Mouse (Mus musculus) gastrocnemius, adult 18-20 months (tissue): ENCODE results near the gene Mia2. TPM values are rescaled to one million over a fixed set of nuclear protein-coding genes. Genes with fewer than 3 reads are reported as not detected.
"Not testable (repeated sequence)": the region's sequence is repeated elsewhere in the genome, so short reads cannot be mapped to it uniquely, and the experiment has no call there.

Experiments used
- DNase-seq: peaks from one replicate; pipeline ENCODE4 v3.0.0; 2021; ENCODE audit warnings: low spot score
- microRNA-seq: library from miRNA; unstranded; fragments of <30 nt; microRNA quantifications from one replicate; pipeline ENCODE4 v1.2.0, GENCODE M21; 2021
- total RNA-seq, 2 experiments: library from RNA; stranded (reverse); gene quantifications; 2 replicates each; pipeline ENCODE4 v1.2.3; 2021

The Mia2 gene
- total RNA-seq, 2 experiments from 2014 or later: 104 to 118 TPM

DNA sequence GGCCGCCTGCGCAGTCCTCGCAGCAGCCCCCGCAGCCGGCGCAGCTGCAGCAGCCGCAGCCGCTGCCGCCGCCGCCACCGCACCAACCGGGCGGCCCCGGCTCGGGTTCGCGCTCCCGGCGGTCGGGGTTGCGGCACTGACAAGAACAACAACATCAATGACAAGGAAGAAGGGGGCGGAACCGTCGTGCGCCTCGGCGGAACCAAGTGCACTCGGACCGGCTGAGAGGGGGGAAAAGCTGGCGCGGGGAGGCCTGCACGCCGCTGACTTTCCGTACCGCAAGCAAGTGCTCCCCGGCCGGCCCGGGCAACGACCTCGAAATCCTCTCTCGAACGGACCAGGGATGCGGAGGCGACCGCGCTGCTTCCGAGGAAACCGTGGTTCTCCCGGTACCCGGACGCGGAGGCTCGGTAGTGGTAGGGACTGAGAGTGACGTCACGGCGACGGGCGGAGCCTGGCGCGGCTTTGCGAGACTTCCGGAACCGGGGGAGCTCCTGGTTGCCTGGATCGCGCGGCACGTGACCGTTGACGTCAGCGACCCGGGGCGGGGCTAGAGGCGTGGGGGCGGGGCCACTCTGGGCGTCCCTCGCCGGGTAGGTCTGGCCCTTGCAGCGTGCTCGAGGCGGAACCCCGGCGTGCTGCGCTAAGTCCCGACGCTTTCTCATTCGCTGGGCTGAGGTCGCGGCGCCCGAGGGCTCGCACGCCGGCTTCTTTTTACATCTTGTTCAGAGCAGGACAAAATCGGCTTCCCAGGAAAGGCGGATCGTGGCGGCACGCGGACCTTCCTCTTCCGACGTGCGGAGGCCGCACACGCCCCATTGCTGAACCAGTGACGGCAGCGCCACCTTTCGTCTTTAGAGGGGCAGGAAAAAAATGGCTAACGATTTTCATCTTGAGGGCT is 124.0 kb downstream of the Mia2 start, which contains the start of gene Fbxo33:
Gene Fbxo33, minus strand, starts transcription at position 401 of the 901 bp plus-strand sequence.
- peak; percentile 96 for DNase-seq

DNA sequence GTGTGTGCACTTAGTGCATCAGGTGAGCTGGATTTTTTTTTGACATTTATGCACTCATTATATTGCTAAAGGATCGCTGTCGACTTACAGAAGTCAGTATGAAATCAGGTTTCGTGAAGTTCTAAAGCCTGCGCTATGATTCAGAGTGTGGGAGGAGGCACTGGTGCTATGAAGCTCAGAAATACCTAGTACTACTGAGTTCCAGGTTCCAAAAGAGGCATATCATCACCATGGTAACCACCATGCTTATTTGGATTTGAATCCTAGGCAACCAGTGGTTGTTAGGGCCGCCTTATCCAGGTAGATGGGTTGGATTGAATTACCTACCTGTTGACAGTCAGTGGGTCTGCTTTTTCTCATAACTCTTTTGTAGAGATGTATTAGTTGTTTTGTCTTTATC is 132.8 kb downstream of the Mia2 start:
- no peak for DNase-seq

DNA sequence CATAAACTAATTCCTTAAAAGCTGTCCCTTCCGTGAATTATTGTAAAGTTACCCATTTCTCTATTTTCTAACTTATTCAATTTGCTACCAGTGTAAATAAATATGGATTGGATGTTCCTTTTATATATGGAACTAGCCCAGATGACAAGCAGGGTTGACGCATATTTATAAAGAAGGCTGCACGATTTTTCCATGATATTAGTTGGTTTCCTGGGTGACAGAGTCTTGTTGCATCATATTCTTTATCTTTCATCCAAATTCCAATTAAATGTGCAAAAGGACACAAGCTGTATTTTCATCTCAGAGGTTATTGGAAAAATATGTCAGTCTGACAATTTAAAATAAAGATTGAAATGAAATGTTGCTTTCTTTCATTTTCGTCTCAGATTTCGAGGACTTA is 142.8 kb downstream of the Mia2 start:
- DNase-seq: no peak

DNA sequence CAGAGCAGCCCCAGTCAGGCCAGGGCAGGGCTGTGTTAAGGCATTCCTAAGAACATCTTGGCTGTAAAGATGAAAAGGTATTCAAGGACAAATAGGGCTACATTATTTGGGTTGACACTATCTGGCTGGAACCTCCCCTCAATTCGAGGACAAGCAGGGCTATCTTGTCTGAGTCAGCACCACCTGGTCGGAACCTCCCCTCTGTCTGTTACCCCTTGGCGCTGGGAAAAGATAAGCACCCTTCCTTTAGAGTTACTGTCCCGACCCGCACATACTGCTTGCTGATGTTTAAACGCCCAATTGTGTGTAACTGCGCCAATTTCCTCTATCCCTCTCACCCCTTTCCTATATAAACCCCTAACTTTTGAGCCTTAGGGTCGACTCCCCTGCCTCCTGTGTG is 145.4 kb downstream of the Mia2 start:
- not testable (repeated sequence) for DNase-seq

Small RNA genes within 50 kb of the gene (microRNA-seq; reads per million reads assigned to microRNA genes)
- gene Gm27284: not detected

Other genes with a start within 250 kb of the Mia2 start
- gene Sec23a, start 83.8 kb upstream of the Mia2 start, total RNA-seq: 10 to 100 TPM; 60.1 to 60.9 TPM
- gene Gemin2, start 82.4 kb upstream of the Mia2 start, total RNA-seq: 1 to 10 TPM; 4.0 to 4.9 TPM
- gene Trappc6b, start 34.3 kb upstream of the Mia2 start, total RNA-seq: 10 to 100 TPM; 45.5 to 57.9 TPM
- 10 to 100 TPM; 17.3 to 19.3 TPM for gene Pnn, start 28.9 kb upstream of the Mia2 start, total RNA-seq
- 1 to 10 TPM; 2.8 TPM for gene Fbxo33, start 123.9 kb downstream of the Mia2 start, total RNA-seq